Mouse (Mus musculus): ENCODE data around the gene Ube2cbp.

Gene Ube2cbp

DNA sequence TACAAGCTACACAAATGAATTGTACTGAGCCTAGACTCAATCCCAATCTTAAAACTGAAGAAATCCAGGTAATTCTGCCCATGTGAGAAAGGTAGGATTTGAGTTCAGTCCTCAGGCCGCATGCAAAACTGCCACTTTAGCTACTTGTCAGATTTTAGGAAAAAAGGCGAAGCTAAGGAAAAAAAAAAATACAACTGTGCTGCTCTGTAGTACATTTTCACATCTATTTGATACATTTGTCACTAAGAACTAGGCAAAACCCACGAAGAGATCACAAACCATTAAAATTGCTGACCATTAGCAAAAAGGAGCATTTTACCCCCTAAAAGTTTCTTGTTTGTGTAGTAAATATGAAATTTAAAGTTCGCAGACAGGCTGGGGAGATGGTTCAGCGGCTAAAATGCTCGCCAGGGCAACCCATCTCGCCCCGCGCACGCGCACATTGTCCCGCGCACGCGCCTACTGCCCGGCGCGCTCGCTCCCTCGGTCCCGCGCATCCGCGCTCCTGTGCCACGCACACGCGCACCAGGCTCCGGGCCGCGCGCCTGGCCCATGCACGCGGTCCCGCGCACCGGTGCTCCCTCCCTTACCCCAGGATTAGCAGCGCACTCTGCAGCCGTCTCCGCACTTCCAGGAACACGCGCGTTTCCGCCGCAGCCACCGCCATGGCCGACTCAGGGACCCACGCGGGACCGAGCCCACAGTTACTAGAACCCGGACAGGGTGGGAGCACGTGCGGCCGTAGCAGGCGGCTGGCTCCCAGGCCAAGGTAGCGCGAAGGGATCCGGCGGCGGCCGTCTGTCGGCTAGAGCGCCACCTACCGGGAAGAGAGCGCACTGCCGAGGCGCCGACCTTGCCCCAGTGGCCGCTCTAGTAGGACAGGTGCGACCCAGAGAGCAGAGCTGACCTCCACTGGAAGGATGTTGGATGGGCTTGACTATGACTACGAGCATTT is at the start of gene Ube2cbp:
TSS of gene Ube2cbp (minus strand) at position 800 of the 955 bp plus-strand sequence.
- DNase-seq (ENCODE audit: low spot score): peak; percentile 83

DNA sequence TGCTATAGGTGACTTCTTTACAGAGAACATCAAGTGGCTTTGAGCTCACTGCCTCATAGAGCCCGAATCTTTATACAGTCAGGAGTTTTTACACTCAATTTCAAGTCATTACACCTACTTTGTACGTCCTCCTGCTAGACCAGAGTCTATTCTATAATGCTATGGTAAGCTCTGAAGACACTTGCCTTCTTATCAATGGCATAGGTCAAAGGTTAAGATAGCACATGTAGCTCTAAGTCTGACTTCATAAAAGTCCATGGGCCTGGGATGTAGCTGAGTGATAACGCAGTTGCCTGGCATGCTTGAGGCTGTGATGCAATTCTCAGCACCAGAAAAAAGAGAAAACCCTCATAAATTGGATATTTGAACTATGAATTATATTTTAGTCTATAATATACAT is 49.6 kb upstream of the Ube2cbp start:
- DNase-seq (ENCODE audit: low spot score): no peak

DNA sequence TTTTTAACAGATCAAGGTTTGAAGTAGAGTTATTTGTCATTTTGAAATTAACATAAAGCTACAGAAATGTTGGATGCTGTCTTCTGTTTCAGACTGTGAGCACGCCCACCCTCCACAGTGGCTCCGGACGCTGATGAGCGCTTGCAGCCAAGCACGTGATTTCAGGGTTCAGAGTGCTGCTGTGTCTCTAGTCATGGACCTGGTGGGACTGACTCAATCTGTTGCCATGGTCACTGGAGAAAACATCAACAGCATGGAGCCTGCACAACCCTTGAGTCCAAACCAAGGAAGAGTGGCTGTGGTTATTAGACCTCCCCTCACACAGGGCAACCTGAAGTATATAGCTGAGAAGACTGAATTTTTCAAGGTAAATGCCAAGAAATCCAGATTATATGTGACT is 49.0 kb upstream of the Ube2cbp start:
- DNase-seq (ENCODE audit: low spot score): no peak

DNA sequence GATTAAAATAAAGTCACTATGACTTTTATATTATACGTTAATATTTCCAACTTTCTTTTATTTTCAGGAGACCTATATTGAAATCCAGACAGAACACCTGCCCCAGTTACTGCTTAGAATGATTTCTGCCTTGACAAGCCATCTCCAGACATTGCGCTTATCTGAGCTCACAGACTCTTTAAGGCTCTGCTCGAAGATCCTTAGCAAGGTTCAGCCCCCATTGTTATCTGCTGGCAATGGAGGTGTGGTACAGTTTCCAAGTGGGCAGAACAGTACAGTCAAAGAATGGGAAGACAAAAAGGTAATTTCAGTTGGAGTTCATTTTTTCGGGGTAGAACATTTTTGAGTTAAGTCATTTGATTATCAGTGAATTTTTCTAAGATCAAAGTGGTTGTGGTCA is 42.7 kb upstream of the Ube2cbp start:
- DNase-seq (ENCODE audit: low spot score): no peak

DNA sequence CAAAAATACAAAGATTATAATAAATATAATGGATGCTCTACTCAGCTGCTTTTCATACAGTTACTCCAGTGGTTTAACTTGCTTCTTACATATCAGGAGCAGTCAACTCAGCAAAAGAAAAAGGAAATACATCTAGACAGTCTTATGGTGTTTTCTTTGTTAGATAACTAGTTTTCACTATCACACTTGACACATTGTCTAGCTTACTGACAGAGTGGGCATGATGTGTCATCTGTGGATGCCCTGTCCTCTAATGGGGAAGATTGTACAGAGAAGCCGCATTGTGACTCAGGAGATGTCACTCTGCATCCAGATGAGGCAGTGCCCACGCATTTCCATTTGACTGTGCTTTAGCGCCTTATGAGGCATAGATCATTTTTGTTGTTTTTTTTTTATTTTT is 34.3 kb upstream of the Ube2cbp start:
- no peak for DNase-seq (ENCODE audit: low spot score)

DNA sequence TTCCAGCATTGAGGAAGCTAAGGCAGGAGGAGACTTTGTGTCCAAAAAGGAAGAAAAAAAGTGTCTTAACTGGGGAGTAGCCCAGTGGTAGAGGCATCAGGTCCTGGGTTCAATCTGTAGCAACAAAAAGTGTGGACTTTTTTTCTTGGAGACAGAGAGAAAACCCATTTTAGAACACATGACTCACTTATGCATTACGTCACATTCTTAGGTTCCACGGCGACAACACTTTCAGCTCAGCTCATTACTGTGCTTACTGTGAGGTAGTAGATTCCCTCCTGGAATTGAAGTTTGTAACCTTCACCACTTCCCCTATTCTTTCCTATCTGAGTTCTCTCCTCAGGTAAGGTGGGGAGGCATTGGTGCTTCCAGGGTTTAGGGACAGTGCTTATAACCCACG is 31.5 kb upstream of the Ube2cbp start:
- DNase-seq (ENCODE audit: low spot score): no peak

DNA sequence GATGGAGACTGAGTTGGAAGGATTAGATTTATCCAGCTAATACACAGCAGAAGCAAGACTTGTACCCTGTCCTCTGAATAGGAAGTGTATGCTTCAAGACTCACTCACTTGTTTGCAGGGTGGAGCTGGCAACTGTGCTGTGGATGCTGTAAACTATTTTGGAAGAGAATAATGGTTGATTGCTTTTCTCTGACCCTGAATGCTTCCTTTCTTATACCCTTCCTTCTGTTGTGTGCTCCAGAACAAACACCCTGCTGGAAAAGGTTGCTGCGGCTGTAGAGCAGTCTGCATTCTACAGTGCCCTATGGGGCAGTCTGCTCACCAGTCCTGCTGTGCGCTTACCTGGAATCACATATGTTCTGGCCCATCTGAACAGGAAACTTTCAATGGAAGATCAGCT is 27.0 kb upstream of the Ube2cbp start:
- no peak for DNase-seq (ENCODE audit: low spot score)

DNA sequence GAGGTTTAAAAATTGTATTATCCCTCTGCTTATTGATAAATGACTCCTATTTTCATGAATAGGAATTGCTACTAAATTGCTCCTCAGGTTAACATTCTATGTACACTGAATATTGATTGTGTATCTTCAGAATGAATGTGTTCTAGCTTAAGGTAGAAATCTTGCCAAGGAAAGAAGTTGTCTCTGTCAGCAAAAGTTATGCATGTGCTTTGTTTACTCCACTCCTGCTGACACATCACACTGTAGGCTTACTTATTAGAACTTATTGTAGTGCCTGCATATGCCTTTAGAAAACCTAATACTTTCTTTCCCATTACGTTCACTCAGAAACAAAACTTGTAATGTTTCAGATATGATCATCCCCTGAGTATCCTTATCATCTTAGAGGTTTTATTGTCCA is 17.5 kb upstream of the Ube2cbp start:
- DNase-seq (ENCODE audit: low spot score): no peak

DNA sequence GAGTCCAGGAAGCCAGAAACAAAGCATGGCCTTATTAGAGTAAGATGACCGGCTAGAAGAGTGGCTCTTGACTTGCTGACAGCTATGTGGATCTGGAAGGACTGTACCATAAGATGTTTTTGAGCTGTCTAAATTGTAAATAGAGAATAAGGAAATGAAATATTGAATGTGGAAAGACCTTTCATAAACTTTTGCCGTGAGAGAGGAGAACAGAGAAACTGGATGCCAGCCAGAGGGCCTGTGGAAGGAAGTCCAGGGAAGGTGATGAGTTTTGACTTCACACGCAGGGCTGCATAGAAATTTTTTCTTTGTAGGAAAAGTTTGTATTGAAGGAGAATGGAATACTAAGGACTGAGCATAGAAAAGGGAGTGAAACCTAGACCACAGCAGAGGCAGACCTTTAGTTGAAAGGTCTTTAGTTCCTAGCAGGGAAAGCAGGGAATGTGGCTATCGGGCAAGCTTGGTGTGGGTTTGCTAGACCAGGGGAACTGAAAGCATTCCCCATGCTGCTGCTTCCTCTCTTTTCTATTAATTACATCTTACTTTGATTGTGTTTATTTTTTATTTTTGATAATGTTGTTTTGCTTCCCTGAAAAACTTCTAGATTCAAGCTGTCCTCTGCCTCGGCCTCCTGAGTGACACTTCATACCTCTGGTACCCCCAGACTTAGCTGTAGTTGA is 13.8 kb upstream of the Ube2cbp start:
- no peak for DNase-seq (ENCODE audit: low spot score)

DNA sequence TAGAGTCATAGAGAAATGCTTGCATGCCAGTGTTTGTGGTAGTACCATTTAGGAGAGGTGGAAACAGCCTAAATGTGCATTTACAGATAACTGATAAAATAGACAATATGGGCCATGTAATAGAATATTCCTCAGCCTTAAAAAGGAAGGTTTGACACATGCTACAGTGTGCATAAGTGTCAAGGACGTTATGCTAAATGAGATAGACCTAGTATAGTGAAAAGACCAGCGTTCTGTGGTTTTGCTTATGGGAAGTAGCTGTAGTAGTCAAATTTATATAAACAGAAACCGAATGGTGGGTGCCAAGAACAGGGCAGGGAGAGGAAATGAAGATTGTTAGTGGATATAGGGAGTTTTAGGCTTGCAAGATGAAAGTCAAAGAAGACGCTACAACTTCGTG is 12.0 kb upstream of the Ube2cbp start:
- DNase-seq (ENCODE audit: low spot score): no peak

DNA sequence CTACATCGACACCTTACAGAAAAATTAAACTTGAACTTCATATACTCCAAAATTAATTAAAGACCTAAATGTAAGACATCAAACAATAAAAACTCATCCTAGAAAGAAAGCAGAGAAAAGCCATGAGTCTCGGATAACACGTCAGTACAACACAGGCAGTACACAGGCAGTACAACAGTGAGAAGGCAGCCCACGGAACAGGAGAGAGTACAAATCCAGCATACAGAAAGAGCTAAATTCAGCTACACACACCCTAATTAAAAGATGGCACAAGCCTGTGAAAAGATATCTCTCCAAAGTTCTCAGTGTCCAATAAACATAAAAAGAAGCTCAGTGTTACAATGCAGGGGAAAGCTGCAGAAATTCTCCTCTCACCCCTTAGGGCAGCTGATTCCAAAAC is 11.2 kb upstream of the Ube2cbp start:
- DNase-seq (ENCODE audit: low spot score): no peak

DNA sequence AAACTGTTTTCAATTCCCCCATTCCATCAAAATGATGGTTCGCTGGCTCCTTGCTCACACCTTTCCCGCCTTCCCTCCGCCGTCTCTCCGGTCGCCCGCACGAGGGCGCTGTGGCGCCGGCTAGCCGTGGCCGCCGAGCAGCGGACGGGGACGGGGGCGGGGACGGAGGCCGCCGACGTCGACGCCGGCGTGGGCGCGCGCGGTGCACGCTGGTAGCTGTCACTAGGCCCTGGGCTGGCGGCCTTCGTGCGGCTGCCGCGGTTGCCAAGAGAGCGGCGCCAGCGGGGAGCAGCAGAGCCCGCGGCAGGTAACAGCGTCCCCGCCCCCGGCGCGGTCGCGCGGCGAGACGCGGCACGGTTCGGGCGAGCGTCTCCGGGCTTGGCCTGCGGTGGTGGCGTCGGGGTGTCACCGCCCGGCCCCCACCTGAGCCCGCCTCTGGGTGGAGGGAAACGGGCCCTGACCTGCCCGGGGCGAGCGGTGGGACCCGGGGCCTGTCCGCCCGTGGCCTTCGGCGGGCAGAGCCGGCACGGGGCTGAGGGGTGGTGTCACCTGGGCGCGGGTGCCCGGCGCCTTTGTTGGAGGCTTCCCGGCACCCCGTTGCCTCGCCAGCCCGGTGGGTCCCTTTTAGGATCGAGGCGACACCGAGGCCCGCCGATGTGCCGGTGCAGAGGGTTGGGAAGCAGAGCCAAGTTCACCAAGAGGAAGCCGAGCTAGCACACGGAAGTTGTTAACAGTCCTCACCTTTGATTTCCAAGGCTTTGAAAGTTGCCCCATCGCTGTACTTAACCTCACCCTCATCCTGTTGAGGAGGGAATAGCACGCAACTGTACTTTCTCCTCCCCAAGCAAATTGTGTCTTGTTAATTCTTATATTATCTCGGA is 2.5 kb upstream of the Ube2cbp start, which contains the start of gene Dop1a:
TSS of gene Dop1a (plus strand) at position 165 of the 881 bp plus-strand sequence.
- peak; percentile 79 for DNase-seq (ENCODE audit: low spot score)

DNA sequence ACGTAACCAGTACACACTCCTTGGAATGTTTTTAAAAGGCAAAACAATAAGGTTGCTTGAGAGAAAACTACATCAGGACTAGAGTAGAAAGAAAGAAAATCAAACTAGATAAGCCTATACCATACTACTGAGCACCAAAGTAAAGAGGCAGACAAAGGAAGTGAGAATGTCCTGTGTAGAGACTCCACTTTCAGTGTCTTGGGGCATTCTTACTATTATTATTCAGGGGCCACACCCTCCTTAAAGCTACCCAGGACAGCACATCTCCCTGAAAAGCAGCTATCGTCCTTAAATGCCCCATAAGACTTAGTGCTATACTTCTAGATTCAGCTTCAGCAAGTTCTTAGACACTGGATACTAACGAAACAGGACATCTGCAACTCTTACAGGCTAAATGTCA is 11.1 kb downstream of the Ube2cbp start:
- no peak for DNase-seq (ENCODE audit: low spot score)

DNA sequence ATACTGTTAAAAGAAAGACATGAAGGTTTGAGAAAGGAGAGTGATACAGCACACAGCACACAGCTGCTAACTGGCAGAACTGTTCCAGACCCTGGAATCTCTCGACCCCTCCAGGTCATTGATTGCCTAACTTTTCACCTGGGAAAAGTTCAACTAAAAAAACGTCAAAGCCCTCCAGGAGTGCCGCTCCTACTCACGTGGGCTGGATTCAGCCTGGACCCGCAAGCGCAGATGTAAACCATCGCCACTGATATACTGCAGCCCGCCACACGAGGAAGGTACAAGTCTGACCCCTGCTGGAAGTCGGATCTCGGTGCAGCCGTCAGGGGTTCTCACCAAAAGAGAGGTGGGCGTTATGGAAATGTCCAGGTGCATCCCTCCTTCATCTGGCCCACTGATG is 13.1 kb downstream of the Ube2cbp start:
- DNase-seq (ENCODE audit: low spot score): peak; percentile 42

DNA sequence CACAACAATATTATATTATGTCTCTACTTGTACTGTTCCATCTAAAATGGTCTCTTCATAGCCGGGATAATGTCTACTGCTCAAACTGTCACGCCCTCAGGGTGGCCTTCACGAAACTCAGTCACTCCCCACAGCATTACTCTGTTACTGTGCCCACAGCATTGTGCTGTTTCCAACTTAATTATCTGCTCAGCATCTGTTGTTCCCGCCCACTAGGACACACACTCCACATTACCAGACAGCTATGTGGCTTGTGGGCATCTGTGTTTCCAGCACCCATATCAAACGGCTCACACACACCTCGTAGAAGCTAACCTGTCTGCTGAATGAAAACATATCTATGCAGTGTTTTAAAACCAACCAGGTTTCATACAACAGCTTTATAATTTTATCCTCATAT is 13.7 kb downstream of the Ube2cbp start:
- DNase-seq (ENCODE audit: low spot score): no peak

DNA sequence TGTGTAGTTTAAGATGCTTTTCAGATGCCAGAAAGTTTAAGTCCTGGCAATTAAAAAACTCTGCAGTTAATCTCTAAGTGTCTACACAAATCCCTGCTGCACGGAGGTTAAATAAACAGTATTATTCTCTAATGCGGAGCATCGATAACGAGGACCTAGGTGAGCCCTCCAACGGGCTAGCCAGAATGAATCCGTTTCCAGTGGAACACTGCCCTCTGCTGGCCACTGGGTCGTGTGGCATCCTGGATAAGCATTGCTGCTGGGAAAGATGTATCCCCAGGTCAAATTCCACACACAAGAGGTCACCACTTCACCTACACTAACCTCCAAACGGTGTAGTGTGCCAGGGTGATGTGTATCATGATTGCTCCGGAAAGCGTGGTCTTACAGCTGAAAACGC is 15.2 kb downstream of the Ube2cbp start:
- DNase-seq (ENCODE audit: low spot score): peak; percentile 36

DNA sequence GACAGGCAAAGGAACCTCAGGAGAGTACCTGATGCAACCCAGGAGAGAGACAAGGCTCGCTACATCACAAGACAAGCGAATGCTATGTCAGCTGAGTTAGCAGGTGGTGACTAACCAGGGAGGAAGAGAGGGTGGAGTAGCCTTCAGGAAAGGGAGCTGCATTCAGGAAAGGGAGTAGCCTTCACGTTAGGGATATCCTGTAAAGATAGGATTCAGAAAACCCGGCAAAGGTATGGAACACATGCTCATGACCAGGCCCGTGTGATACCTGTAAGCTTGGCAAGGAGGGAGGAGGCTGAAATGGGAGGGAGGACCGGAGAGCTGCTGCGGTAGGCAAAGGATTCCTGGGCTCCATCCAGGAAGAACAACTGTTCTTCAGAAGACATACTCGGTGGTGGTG is 17.3 kb downstream of the Ube2cbp start:
- DNase-seq (ENCODE audit: low spot score): no peak

DNA sequence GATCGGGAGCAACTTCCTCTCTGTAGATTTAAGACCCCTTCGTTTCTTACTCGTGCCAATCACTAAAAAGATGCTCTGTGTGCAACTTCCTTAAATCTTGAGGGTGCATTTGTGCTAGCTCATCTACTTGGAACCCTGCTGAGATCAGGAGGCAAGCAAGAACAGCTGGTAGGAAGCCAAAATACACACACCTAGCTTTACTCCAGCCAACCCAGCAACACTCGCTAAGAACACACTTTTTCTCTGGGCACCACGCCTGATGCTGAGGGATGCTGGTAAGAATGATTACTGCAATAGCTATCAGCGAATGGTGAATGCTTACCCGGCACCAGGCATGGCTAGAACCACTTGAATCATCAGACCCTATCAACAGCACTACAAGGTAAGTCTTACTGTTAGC is 17.9 kb downstream of the Ube2cbp start:
- DNase-seq (ENCODE audit: low spot score): no peak

DNA sequence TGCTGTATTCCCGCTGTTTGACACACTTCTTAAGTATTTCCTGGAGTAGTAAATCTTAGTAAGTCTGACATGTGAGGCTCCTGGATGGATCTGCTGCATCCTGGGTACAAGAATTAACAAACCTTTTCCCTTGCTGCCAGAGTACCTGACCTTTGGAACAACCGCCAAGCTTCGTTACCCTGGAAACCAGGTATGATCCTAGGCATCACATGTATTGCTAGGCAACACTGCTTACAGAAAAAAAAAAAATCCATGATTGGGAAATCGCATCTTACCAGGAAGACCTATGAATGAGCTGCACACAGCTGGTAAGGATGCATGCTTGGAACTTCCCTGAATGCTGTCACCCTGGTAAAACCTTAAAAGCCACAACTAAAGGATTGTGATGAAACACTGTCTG is 22.5 kb downstream of the Ube2cbp start:
- DNase-seq (ENCODE audit: low spot score): no peak

DNA sequence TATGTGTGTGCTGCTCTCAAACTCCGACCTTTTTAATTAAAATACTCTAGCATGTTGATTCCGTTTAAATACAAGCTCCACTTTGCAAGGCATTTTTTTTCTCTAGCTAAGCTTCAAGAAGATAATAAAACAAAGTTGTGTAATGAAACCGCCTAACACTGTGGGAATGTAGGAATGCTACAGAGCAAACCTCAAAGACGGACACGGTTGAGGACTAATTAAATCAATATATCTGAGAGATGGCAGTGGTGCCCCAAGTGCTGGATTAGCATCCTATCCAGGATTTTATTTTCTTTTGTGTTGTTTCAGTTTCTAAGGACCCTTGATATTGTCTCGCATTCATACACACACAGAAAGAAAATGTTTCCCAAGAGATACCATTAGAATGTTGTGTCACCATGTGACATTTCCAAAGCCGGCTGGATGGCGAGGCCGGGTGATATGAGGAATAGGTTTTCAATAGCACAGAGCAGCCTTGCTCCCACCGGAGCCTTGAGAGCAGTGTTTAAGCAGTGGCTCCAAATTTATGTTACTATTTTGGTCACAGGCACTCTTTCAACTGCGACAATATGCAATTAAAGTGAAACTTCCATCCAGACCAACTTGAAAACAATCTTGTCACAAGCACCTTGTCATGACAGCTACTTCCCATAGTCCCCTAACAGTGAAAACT is 26.3 kb downstream of the Ube2cbp start:
- no peak for DNase-seq (ENCODE audit: low spot score)

DNA sequence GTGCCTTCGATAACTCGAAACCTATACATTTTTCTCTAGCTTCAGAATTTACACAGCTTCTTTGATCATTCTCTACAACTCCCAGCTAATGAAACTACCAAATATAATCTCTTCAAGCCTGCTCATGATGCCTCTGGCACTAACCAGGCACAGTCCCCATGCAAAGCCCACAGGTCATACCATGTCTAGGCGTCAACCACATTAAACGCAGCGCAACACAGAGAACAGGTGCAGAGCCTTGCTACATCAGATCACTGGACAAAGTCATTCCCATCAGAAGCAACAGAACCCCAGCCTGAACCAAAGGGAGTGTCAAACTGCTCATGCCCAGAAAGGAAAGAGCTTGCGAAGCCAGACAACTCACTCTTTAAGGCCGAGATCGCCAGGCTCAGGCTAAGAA is 28.1 kb downstream of the Ube2cbp start:
- no peak for DNase-seq (ENCODE audit: low spot score)

DNA sequence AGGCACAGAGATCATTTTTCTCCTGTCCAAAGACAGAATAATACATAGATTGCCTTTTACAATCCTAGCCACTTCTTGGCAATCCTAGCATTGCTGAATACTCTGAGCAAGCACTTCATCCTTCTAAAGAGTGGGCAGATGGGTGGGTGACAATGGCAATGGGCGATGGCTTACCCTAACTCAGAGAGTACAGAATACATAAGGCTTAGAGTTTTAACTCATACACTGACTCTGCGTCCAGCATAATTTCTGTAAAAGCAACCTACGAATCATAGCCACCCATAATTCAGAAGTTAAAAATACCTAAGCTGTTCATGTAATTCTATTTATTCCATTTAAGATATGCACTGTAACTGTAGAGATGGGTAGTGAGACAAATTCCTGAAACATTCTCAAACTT is 29.2 kb downstream of the Ube2cbp start:
- DNase-seq (ENCODE audit: low spot score): no peak

All from left cerebral cortex, adult 11 months (tissue).